Mouse (Mus musculus) midbrain, embryonic 10.5 days (tissue): Measurements from ENCODE around the gene Gda. TPM values are rescaled to one million over a fixed set of nuclear protein-coding genes. Genes with fewer than 3 reads are reported as not detected.
A peak's percentile ranks its signal among the peaks of the same experiment; 100 is the strongest.

ENCODE experiments used
- DNase-seq: peaks from one replicate; pipeline ENCODE4 v3.0.0-alpha.2; 2017; ENCODE audit warnings: low spot score
- H3K27ac ChIP-seq: fragments of 300-500 bp; sonication (generic); replicated peaks from 2 replicates; pipeline ENCODE4 v1.5.1; 2016; ENCODE audit warnings: mild to moderate bottlenecking
- H3K27me3 ChIP-seq: fragments of 300-500 bp; sonication (generic); 2 replicates; pipeline ENCODE4 v1.6.1; 2016; ENCODE audit warnings: low read depth, mild to moderate bottlenecking; ENCODE audit not compliant: poor library complexity, severe bottlenecking
- H3K36me3 ChIP-seq: fragments of 300-500 bp; sonication (generic); 2 replicates; pipeline ENCODE4 v1.6.1; 2016; ENCODE audit warnings: mild to moderate bottlenecking, moderate library complexity
- H3K4me1 ChIP-seq: fragments of 300-500 bp; sonication (generic); 2 replicates; pipeline ENCODE4 v1.6.1; 2016
- H3K4me3 ChIP-seq: fragments of 300-500 bp; sonication (generic); 2 replicates; pipeline ENCODE4 v1.5.1; 2016; ENCODE audit warnings: mild to moderate bottlenecking, moderate library complexity
- H3K9me3 ChIP-seq: fragments of 300-500 bp; sonication (generic); replicated peaks from 2 replicates; pipeline ENCODE4 v1.6.1; 2016; ENCODE audit warnings: mild to moderate bottlenecking
- WGBS: fragments of 180-500 bp; shearing (Covaris S2); methylation state at CpG from one replicate; pipeline ENCODE4 v1.1.7; 2016; 5-methylcytosine and 5-hydroxymethylcytosine counted together
- polyA plus RNA-seq: library from polyadenylated mRNA; unstranded; fragments of >200 nt; fragmentation: Nextera tagmentation; extraction: Ambion mirVana; gene quantifications from 2 replicates; pipeline ENCODE4 v1.2.1, GENCODE M21; 2016

Gene Gda
- polyA plus RNA-seq, 1 experiment from 2014 or later = not detected

DNA sequence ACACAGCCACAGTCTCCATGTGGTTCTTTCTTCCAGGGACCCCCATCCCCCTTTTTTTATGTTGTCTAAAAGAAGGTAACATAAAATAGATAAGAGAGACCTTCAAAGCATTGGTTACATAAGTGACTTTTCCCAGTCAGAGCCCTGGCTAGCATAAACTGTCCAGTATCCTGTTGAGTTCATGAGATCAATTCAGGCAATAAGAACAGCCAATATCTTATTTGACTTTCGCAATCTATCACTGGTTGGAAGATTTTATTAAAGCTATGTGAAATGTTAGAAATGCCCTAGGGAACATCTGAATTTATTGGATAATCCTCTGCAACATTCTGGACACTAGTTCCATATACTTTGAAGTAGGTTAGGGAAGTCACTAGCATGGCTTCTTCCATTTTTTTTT is 7.8 kb upstream of the Gda start:
- Histone ChIP-seq H3K9me3 (no peaks in the 10 kb centered on the region), H3K27ac (no peak overlapping the region), H3K27me3 (no peaks in the 10 kb centered on the region), H3K4me3 (no peak overlapping the region), H3K36me3 (no peaks in the 10 kb centered on the region), H3K4me1 (0 out of 2 replicates have a peak, but pooled peaks cover 2% of the 10 kb centered on the region)
- no peak for DNase-seq
- WGBS = 98% methylated on average over 1 of the region's 1 CpGs

GRCm38 (mm10) chr19:21480053-21480419 is 6.8 kb upstream of the Gda start:
- DNase-seq = no peak
- WGBS = 67% methylated on average over 2 of the region's 2 CpGs

GRCm38 (mm10) chr19:21479183-21480052 is 6.2 kb upstream of the Gda start:
- WGBS = 79% methylated on average over 18 of the region's 18 CpGs
- Histone ChIP-seq H3K4me3 (no peak overlapping the region), H3K27ac (no peak overlapping the region), H3K9me3 (no peaks in the 10 kb centered on the region), H3K27me3 (no peaks in the 10 kb centered on the region), H3K36me3 (no peaks in the 10 kb centered on the region), H3K4me1 (0 out of 2 replicates have a peak, but pooled peaks cover 2% of the 10 kb centered on the region)
- no peak for DNase-seq

More at GRCm38 (mm10) chr19:21480053-21480419, 6.8 kb upstream of the Gda start:
- Histone ChIP-seq H3K9me3 (no peaks in the 10 kb centered on the region), H3K27me3 (no peaks in the 10 kb centered on the region), H3K4me3 (no peak overlapping the region), H3K27ac (no peak overlapping the region), H3K4me1 (0 out of 2 replicates have a peak, but pooled peaks cover 2% of the 10 kb centered on the region), H3K36me3 (no peaks in the 10 kb centered on the region)

DNA sequence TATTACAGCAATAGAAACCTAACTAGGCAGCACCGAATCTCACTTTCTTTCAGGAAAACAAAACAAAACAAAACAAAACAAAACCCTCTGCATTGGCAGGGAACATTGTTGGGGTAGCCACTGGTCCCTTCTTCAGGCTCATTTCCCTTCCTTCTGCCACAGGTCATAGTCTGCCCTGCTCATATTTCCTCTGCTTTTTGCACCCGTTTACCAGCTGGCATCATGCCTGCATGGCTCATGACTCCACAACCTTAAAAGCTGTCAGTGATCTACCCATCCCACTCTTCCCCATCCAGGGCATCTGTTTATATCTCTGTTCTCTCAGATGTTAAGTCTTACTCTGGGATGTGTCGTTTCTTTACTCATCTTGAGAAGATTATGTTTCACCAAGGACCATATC is 5.3 kb upstream of the Gda start:
- H3K36me3 ChIP-seq = no peaks in the 10 kb centered on the region
- no peak overlapping the region for H3K4me3 ChIP-seq
- H3K4me1 ChIP-seq = 0 out of 2 replicates have a peak, but pooled peaks cover 2% of the 10 kb centered on the region
- DNase-seq = no peak
- 81% methylated on average over 3 of the region's 3 CpGs for WGBS
- H3K9me3 ChIP-seq = no peaks in the 10 kb centered on the region
- no peak overlapping the region for H3K27ac ChIP-seq
- H3K27me3 ChIP-seq = peaks cover 3% of the 10 kb centered on the region

DNA sequence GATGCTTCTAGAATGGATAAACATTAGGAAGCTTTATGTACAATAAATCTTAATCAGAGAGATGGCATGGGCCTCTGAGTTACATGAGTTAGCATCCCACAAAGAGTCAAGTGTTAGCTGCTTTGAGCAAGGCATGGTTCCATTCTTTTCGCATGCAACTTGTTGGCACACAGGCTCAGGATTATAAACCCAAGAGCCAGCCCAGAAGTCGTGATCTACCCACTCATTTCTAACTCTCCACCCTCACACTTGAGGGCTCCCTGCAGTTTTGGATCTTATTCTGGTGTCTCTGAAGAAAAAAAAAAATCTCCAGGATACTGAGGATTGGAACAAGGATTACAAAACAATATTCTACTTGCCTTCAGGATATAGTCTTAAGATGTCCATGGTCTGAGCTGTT is 4.5 kb upstream of the Gda start:
- Histone ChIP-seq H3K4me1 (peaks cover 3% of the 10 kb centered on the region; the same call in 1 of the 2 replicates), H3K4me3 (no peak overlapping the region), H3K36me3 (no peaks in the 10 kb centered on the region), H3K27me3 (peaks cover 10% of the 10 kb centered on the region), H3K9me3 (no peaks in the 10 kb centered on the region), H3K27ac (no peak overlapping the region)
- WGBS = 83% methylated on average over 2 of the region's 2 CpGs
- DNase-seq = no peak

DNA sequence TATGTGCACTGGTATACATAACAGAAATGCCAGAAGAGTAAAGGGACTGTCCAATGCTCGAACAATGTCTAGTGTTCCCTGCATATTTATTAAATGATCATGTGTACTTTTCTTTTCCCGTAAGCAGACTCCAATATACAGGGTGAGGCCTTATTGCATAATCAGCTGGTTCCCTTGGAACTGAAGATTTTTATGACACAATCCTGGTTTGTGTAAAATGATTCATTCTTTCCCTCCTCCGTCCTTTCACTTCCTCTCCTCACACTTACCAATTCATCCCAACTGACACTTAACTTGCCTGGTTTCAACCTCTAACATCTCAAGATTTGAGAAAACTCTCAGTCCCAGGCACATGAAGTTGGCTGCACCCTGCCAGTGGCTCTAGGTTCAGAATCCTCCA is 3.5 kb upstream of the Gda start:
- H3K36me3 ChIP-seq = no peaks in the 10 kb centered on the region
- no peaks in the 10 kb centered on the region for H3K9me3 ChIP-seq
- H3K4me1 ChIP-seq = peaks cover 13% of the 10 kb centered on the region
- no peak overlapping the region for H3K27ac ChIP-seq
- peaks cover 20% of the 10 kb centered on the region for H3K27me3 ChIP-seq
- no peak overlapping the region for H3K4me3 ChIP-seq
- no peak for DNase-seq
- WGBS = 86% methylated on average over 3 of the region's 3 CpGs

GRCm38 (mm10) chr19:21472121-21472780 is 994 bp downstream of the Gda start:
- peaks cover 3% of the 10 kb centered on the region; the same call in 1 of the 2 replicates for H3K9me3 ChIP-seq
- no peaks in the 10 kb centered on the region for H3K36me3 ChIP-seq
- DNase-seq = peak; percentile 47
- H3K4me3 ChIP-seq = peak overlapping the region; percentile 62
- H3K27ac ChIP-seq = peak overlapping the region; percentile 28; the same call in 1 of the 2 replicates
- peaks cover 10% of the 10 kb centered on the region for H3K4me1 ChIP-seq
- H3K27me3 ChIP-seq = peaks cover 33% of the 10 kb centered on the region
- 3% methylated on average over 48 of the region's 48 CpGs for WGBS

DNA sequence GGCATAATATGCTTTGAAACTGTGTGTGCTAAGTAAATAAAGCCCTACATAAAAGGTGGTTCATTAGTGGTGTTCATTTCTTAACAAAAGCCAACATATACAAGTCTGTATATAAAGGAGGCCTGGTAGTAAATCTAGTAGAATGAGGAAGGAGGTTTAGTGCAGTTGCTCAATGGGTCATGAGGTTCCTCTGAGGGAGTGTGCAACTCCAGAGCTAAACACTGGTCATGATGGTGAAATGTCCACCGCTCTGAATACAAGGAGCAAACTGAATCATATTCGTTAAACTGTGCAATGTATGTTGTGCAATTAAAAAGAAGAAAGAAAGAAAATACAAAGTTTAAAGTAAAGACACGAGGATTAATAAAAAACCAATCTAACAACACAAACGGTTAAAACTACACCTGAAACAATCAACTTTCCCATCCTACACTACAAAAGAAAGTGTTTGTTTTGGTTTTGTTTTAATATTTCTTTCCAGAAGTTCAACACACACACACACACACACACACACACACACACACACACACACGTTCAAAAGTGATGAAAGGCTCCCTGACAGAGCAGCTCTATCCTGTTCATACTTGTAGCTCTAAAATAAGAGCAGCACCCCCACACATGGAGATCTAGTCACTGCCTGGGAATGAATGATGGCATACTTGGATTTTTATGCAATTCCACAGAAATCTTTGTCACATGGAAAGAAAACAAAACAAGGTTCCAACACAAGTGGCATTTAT is 11.9 kb downstream of the Gda start:
- no peaks in the 10 kb centered on the region for H3K4me1 ChIP-seq
- no peak overlapping the region for H3K27ac ChIP-seq
- no peak for DNase-seq
- WGBS = 85% methylated on average over 5 of the region's 5 CpGs
- H3K36me3 ChIP-seq = no peaks in the 10 kb centered on the region
- H3K9me3 ChIP-seq = no peaks in the 10 kb centered on the region
- H3K27me3 ChIP-seq = no peaks in the 10 kb centered on the region
- H3K4me3 ChIP-seq = no peak overlapping the region

DNA sequence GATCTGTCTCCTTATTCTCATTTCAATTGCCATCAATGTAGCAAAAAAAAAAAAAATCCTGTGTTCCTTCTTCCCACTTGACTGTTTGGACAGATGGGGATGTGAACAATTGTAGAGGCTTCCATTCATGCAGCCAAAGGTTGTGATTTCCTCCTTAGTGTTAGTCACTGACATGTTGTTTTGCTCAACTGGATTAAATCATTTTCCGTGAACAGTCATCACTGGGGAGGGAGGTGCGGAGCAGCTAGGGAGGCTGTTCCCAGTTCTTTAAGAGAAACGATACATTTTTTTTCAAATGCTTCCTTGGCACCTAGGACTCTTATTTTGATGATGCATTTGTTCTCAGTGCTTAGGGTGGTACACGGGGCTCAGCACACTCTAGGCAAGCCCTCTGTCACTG is 15.8 kb downstream of the Gda start:
- no peaks in the 10 kb centered on the region for H3K36me3 ChIP-seq
- no peak overlapping the region for H3K4me3 ChIP-seq
- H3K4me1 ChIP-seq = no peaks in the 10 kb centered on the region
- no peaks in the 10 kb centered on the region for H3K9me3 ChIP-seq
- 92% methylated on average over 4 of the region's 4 CpGs for WGBS
- H3K27me3 ChIP-seq = no peaks in the 10 kb centered on the region
- DNase-seq = no peak
- H3K27ac ChIP-seq = no peak overlapping the region

DNA sequence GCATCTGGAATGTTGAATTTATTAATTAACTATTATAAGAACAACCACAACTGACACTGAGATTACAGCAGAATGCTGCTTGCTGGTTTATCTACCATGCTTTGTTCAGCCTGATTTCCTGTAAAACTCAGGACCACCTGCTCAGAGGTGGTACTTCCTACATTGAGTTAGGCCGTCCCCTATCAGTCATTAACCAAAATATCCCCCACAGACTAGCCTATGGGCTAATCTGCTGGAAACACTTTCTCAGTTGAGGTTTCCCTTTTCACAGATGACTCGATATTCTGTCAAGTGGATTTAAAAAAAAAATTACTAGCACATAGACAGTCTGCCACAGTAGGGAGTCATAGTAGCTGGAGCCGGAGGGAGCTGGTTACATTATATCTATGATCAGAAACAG is 31.5 kb downstream of the Gda start:
- H3K27ac ChIP-seq = no peak overlapping the region
- H3K4me3 ChIP-seq = no peak overlapping the region
- H3K4me1 ChIP-seq = no peaks in the 10 kb centered on the region
- WGBS = 84% methylated on average over 3 of the region's 3 CpGs
- H3K36me3 ChIP-seq = no peaks in the 10 kb centered on the region
- no peak for DNase-seq
- H3K27me3 ChIP-seq = no peaks in the 10 kb centered on the region
- no peaks in the 10 kb centered on the region for H3K9me3 ChIP-seq

GRCm38 (mm10) chr19:21440841-21441240 is 32.4 kb downstream of the Gda start:
- no peaks in the 10 kb centered on the region for H3K27me3 ChIP-seq
- no peaks in the 10 kb centered on the region for H3K9me3 ChIP-seq
- DNase-seq = no peak
- H3K36me3 ChIP-seq = no peaks in the 10 kb centered on the region
- 87% methylated on average over 6 of the region's 6 CpGs for whole genome bisulfite sequencing
- H3K27ac ChIP-seq = no peak overlapping the region
- no peaks in the 10 kb centered on the region for H3K4me1 ChIP-seq
- no peak overlapping the region for H3K4me3 ChIP-seq

GRCm38 (mm10) chr19:21439141-21439737 is 34.0 kb downstream of the Gda start:
- no peak for DNase-seq
- no peaks in the 10 kb centered on the region for H3K27me3 ChIP-seq
- H3K4me3 ChIP-seq = no peak overlapping the region
- H3K4me1 ChIP-seq = no peaks in the 10 kb centered on the region
- no peaks in the 10 kb centered on the region for H3K9me3 ChIP-seq
- WGBS = 77% methylated on average over 3 of the region's 3 CpGs
- no peak overlapping the region for H3K27ac ChIP-seq
- no peaks in the 10 kb centered on the region for H3K36me3 ChIP-seq
